Mouse (Mus musculus): ENCODE data around the gene Nipal1. TPM values are rescaled to one million over a fixed set of nuclear protein-coding genes. Genes with fewer than 3 reads are reported as not detected.

Gene Nipal1
- total RNA-seq, 2 experiments from 2014 or later: not detected

GRCm38 (mm10) chr5:72720587-72720986 is 73.0 kb downstream of the Nipal1 start:
- no peak for ATAC-seq (replicated peaks; ENCODE audit: low FRiP score, poor library complexity, severe bottlenecking)

Other genes starting within 250 kb of the Nipal1 start
- gene Corin, start 143.3 kb upstream of the Nipal1 start, total RNA-seq (2015; ENCODE audit: low replicate concordance): not detected in 2 replicates
- not detected in 2 replicates for gene Corin, start 143.3 kb upstream of the Nipal1 start, total RNA-seq (2017; ENCODE audit: low replicate concordance)
- 5.8 and 15.0 TPM in 2 replicates for gene Nfxl1, start 88.1 kb upstream of the Nipal1 start, total RNA-seq (2015; ENCODE audit: low replicate concordance)
- 10.1 and 11.8 TPM in 2 replicates for gene Nfxl1, start 88.1 kb upstream of the Nipal1 start, total RNA-seq (2017; ENCODE audit: low replicate concordance)
- gene Zar1, start 66.5 kb upstream of the Nipal1 start, total RNA-seq (2015; ENCODE audit: low replicate concordance): not detected in 2 replicates
- gene Zar1, start 66.5 kb upstream of the Nipal1 start, total RNA-seq (2017; ENCODE audit: low replicate concordance): not detected in 2 replicates
- not detected in 2 replicates for gene Gm5868, start 60.2 kb upstream of the Nipal1 start, total RNA-seq (2015; ENCODE audit: low replicate concordance)
- not detected in 2 replicates for gene Gm5868, start 60.2 kb upstream of the Nipal1 start, total RNA-seq (2017; ENCODE audit: low replicate concordance)
- gene Cnga1, start 3.5 kb upstream of the Nipal1 start, total RNA-seq (2015; ENCODE audit: low replicate concordance): not detected in 2 replicates
- 0.70 and 0.77 TPM in 2 replicates for gene Cnga1, start 3.5 kb upstream of the Nipal1 start, total RNA-seq (2017; ENCODE audit: low replicate concordance)
- gene Txk, start 105.0 kb downstream of the Nipal1 start, total RNA-seq (2015; ENCODE audit: low replicate concordance): 0.63 TPM in 1 of 2 replicates, not detected in the other
- 0.68 and 1.4 TPM in 2 replicates for gene Txk, start 105.0 kb downstream of the Nipal1 start, total RNA-seq (2017; ENCODE audit: low replicate concordance)
- gene Tec, start 220.7 kb downstream of the Nipal1 start, total RNA-seq (2015; ENCODE audit: low replicate concordance): 1.7 and 5.6 TPM in 2 replicates
- gene Tec, start 220.7 kb downstream of the Nipal1 start, total RNA-seq (2017; ENCODE audit: low replicate concordance): 5.4 and 6.3 TPM in 2 replicates